Mouse (Mus musculus) adrenal gland, adult 8-10 months (tissue): Measurements from ENCODE around the gene Vmn1r12. TPM values are rescaled to one million over a fixed set of nuclear protein-coding genes. Genes with fewer than 3 reads are reported as not detected.
"Not testable (repeated sequence)": the region's sequence is repeated elsewhere in the genome, so short reads cannot be mapped to it uniquely, and the experiment has no call there.

Source experiments
- DNase-seq: peaks from one replicate; pipeline ENCODE4 v3.0.0; 2022
- total RNA-seq, 4 experiments: library from RNA; stranded (reverse); gene quantifications; 2 replicates each; pipeline ENCODE4 v1.2.4; 2022

Vmn1r12 gene
- not detected for total RNA-seq

DNA sequence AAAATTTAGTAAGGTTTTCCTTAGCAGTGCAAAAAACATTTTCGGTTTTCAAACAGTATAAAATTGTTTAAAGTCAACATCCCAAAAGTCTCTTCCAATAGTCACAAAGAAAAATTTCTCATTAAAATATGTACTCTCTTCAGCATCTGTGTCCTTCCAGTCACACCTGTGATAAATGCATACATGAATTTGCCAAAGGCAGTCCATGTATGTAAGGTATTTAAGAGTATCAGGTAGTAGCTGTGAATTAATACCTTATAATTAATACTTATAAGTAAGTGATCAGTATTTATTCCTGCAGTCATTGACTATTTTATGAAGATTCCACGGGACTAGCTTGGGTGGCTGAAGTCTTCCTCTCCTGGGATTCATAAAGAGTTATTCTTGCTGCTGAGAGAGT lies at the start of gene Vmn1r12:
TSS of gene Vmn1r12 (plus strand) at position 301 of the 400 bp plus-strand sequence.
- no peak for DNase-seq

DNA sequence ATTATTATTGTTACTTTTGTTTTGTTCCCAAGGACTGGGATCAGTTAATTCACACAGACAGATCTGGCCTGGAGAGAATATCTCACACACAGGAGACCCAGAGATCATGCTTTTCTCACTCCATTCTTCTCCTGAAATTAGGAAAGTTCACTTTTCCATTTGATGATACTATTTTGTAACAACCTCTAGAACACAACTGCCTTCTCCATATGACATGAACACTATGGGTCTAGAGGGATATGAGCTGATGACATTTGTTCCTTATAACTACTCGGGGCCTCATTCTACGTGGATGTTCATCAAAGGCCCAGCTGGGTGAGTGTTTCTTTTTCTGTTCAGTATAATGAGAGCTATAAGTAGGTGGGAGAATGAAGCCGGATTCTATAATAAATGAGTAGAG lies 47.6 kb upstream of the Vmn1r12 start, which contains the start of gene Vmn1r10:
TSS of gene Vmn1r10 (plus strand) at position 301 of the 400 bp plus-strand sequence.
- DNase-seq: no peak

DNA sequence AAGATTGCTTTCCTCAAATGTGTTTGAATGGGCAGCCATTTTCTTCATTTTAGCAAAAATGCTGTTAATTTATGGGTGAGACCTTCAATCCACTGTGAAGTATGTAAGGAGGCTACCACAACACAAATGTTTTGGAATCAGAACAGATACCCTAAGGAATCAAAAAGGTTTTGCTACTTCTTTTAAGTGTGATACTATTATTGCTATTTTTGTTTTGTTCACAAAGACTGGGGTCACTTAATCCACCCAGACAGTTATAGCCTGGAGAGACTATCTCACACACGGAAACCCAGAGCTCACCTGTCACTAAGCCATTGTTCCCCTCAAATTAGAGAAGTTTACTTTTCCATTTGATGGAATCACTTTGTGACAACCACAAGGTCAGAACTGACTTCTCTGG lies 23.6 kb upstream of the Vmn1r12 start, which contains the start of gene Vmn1r11:
TSS of gene Vmn1r11 (plus strand) at position 301 of the 400 bp plus-strand sequence.
- no peak for DNase-seq

GRCm38 (mm10) chr6:57190016-57190415 lies 33.3 kb downstream of the Vmn1r12 start:
- not testable (repeated sequence) for DNase-seq

DNA sequence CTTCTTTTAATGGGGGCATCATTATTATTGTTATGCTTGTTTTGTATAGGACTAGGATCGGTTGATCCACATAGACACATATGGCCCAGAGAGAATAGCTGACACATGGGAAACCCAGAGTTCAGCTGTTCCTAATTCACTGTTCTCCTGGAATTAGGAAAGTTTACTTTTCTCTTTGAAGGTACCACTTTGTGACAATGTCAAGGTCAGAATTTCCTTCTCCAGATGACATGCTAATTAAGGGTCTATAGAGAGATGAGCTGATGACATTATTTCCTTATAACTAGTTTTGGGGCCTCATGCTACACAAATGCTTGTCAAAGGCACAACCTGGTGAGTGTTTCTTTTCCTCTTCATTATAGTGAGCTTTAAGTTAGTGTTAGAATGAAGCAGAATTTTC lies 46.3 kb downstream of the Vmn1r12 start, which contains the start of gene Vmn1r13:
TSS of gene Vmn1r13 (plus strand) at position 301 of the 400 bp plus-strand sequence.
- not testable (repeated sequence) for DNase-seq

Other genes with a start within 250 kb of the Vmn1r12 start
- gene Nt5c3, start 233.0 kb upstream of the Vmn1r12 start, total RNA-seq: 10 to 100 TPM; 24.7 to 34.6 (median 29.4) TPM
- 1 to 10 TPM in 1 of 4 experiments, under 1 TPM in 3; 0.46 to 1.1 (median 0.52) TPM for gene Vmn1r4, start 232.9 kb upstream of the Vmn1r12 start, total RNA-seq
- not detected for gene Vmn1r5, start 186.6 kb upstream of the Vmn1r12 start, total RNA-seq
- gene Vmn1r6, start 159.7 kb upstream of the Vmn1r12 start, total RNA-seq: under 1 TPM in 1 of 4 experiments, not detected in 3; 0.03 TPM
- not detected for gene Vmn1r7, start 131.6 kb upstream of the Vmn1r12 start, total RNA-seq
- not detected for gene Vmn1r8, start 124.6 kb upstream of the Vmn1r12 start, total RNA-seq
- not detected for gene Vmn1r9, start 90.1 kb upstream of the Vmn1r12 start, total RNA-seq
- not detected for gene Vmn1r10, start 47.5 kb upstream of the Vmn1r12 start, total RNA-seq
- not detected for gene Vmn1r11, start 23.5 kb upstream of the Vmn1r12 start, total RNA-seq
- not detected for gene Vmn1r13, start 46.4 kb downstream of the Vmn1r12 start, total RNA-seq
- gene Vmn1r14, start 74.8 kb downstream of the Vmn1r12 start, total RNA-seq: not detected
- gene Vmn1r15, start 101.0 kb downstream of the Vmn1r12 start, total RNA-seq: under 1 TPM in 1 of 4 experiments, not detected in 3; 0.14 TPM
- gene Vmn1r16, start 172.6 kb downstream of the Vmn1r12 start, total RNA-seq: not detected
- not detected for gene Vmn1r17, start 206.8 kb downstream of the Vmn1r12 start, total RNA-seq
- under 1 TPM in 1 of 4 experiments, not detected in 3; 0.03 TPM for gene Vmn1r18, start 238.9 kb downstream of the Vmn1r12 start, total RNA-seq
- not detected for gene Vmn1r19, start 246.9 kb downstream of the Vmn1r12 start, total RNA-seq